Mouse (Mus musculus) thymus, postnatal 0 days (tissue): ENCODE results near the gene Sgms1. TPM values are rescaled to one million over a fixed set of nuclear protein-coding genes. Genes with fewer than 3 reads are reported as not detected.
A peak's percentile ranks its signal among the peaks of the same experiment; 100 is the strongest.
"Not testable (repeated sequence)": the region's sequence is repeated elsewhere in the genome, so short reads cannot be mapped to it uniquely, and the experiment has no call there.

Source experiments
- DNase-seq: peaks from one replicate; pipeline ENCODE4 v3.0.0-alpha.2; 2015; ENCODE audit warnings: low spot score
- polyA plus RNA-seq: library from polyadenylated mRNA; unstranded; fragments of >200 nt; fragmentation: Nextera tagmentation; extraction: Ambion mirVana; gene quantifications from 2 replicates; pipeline ENCODE4 v1.2.1, GENCODE M21; 2015

Sgms1 gene
- polyA plus RNA-seq, 1 experiment from 2014 or later = 5.3 TPM

DNA sequence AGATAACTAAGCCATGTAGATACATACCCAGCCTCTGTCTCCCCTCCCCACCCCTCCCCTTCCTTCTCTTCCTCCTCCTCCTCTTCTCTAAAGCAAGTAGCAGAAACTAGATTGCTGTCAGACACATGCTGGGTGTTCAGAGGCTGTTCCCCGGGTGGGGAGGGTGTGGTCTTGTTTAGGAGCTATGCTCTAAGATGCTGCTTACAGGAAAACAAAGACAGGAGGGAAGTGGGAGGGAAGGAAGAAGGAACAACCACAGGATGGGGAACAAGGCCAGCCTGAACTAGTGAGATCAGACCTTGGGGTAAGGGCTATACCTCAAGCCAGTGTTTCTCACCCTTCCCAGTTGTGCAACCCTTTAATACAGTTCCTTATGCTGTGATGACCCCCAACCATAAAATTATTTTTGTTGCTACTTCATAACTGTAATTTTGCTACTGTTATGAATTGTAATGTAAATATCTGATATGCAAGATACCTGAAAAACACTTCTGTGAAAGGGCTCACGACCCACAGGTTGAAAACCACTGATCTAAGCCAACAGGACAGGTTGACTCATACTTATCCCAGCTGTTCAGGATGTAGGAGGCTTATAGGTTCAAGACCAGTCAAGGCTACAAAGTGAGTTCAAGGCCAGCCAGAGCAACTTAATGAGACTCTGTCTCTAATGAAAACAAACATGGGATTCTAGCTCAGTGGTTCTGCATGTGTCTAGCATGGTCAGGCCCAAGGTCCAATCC lies 61.3 kb downstream of the Sgms1 start:
- no peak for DNase-seq

GRCm38 (mm10) chr19:32326621-32327021 lies 62.9 kb downstream of the Sgms1 start:
- no peak for DNase-seq

DNA sequence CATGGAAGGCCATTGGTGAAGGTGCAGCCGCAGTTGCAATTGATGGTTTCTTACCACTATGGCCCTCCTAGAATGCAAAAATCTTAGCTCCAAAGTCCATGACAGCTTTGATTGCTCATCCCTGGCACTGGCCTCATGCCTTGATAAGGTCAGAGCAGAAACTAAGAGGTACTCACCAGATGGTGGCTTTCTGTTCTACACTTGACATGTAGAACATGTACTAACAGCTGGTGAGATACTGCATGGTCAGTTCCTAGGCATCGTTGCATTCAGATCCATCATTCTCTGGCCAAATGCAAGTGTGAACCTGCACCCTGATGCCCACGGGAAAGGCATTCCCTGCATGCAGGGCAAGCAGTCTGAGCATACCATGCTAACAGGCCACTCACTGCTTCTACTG lies 63.4 kb downstream of the Sgms1 start:
- DNase-seq = no peak

GRCm38 (mm10) chr19:32325100-32325768 lies 64.3 kb downstream of the Sgms1 start:
- no peak for DNase-seq

- DNase-seq = no peak
Measured at GRCm38 (mm10) chr19:32324550-32324949, 65.0 kb downstream of the Sgms1 start.

DNA sequence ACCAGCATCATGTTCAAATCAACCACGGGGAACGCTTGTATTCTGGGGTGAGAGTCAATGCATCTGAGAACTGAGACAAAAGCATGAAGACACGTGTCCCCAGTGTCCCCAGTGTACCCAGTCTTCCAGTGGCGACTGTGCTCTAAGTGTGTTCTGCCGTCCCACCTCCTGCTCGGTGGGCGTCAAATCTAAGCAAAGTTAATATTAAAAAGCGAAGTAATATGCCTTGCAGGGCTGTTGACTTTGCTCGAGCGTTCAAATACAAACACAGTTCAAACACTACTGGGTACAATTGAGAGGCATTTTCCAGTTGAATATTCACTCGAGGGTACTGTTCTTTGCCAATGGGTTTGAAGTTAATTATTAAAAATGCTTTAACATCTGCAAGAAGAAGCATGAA lies 66.4 kb downstream of the Sgms1 start:
- no peak for DNase-seq

DNA sequence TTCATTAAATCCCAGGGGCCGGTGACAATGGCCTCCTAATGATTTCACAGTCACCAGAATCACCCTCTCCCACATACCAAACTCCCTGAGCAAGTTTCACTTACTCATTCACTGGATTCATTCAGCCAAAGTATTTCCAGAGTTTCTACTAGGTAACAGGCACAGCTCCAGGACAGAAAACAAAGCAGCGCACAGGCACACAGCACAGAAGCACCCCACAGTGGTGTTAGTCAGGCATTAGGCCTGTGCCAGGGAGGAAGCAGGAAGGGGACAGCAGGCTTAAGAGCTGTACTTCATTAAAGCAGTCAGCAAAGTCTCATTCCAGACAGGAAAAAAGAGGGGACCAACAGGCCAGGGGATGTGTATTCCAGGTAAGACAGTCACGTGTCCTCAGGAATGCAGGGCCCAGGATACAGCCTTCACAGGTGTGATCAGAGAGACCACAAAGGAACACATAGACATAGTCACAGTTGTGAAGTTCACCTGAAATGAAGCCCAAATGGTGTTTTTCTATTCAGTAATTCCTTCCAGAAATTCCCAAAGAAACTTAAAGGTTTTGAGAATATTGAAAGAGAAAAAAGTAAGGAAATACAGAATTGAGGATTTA lies 67.0 kb downstream of the Sgms1 start:
- no peak for DNase-seq

- peak; percentile 81 for DNase-seq
Measured at GRCm38 (mm10) chr19:32320366-32320666, 69.2 kb downstream of the Sgms1 start.

- DNase-seq = no peak
Measured at GRCm38 (mm10) chr19:32319531-32320365, 69.8 kb downstream of the Sgms1 start.

- DNase-seq = no peak
Measured at GRCm38 (mm10) chr19:32319057-32319456, 70.5 kb downstream of the Sgms1 start.

DNA sequence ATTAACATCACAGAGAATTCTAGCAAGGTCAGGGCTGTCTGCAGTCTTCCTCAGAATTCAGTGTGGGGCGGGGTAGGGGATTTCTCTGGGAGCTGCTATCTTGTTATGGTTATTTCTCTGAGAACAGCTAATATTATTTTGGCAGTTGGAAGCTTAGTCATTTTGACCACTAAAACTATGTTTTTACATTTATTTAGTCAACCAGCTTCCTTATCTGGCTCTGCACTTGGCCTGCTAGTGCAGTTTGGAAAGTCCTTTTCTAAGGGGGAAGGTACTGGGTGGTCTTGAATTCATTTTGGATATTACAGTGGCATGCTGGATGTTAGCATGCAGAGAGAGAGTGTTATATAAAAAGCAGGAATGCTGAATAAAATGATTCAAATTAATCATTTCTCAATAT lies 72.2 kb downstream of the Sgms1 start:
- DNase-seq = not testable (repeated sequence)

- DNase-seq = no peak
Measured at GRCm38 (mm10) chr19:32313304-32313703, 76.2 kb downstream of the Sgms1 start.

DNA sequence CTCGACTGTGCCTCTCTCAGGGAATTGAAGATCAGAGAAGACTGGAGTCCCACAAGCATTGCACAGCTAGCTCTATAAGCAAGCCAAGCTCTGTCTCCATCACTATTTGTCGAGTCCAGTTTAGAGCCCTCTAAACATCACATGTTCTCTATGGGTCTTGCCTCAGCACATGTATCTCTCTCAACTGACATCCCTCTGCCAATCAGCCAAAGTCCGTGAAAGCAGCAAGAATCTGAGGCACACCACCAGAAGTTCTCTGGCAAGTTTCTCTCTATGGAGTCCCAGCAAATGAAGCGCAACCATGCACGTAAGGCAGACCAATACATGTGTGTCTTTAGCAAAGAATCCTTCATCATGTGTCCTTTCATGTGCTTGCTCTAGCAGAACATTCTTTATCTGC lies 77.8 kb downstream of the Sgms1 start:
- no peak for DNase-seq

GRCm38 (mm10) chr19:32311063-32311462 lies 78.5 kb downstream of the Sgms1 start:
- DNase-seq = no peak

- no peak for DNase-seq
Measured at GRCm38 (mm10) chr19:32310483-32310882, 79.0 kb downstream of the Sgms1 start.

DNA sequence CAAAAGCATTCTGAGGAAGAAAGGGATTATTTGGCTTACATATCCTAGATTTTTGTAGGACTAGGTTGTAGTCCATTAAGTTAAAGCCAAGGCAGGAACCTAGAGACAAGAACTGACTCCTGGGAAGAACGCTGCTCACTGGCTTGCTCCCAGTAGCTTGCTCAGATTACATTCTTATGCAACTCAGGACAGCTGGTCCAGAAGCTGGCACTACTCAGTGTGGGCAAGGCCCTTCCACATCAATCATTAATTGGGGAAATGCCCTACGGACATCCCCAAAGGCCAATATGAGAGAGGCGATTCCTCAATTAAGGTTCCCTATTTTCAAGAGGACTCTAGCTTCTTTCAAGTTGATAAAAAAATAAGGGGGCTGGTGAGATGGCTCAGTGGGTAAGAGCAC lies 80.2 kb downstream of the Sgms1 start:
- DNase-seq = no peak

- no peak for DNase-seq
Measured at GRCm38 (mm10) chr19:32308311-32308710, 81.2 kb downstream of the Sgms1 start.

DNA sequence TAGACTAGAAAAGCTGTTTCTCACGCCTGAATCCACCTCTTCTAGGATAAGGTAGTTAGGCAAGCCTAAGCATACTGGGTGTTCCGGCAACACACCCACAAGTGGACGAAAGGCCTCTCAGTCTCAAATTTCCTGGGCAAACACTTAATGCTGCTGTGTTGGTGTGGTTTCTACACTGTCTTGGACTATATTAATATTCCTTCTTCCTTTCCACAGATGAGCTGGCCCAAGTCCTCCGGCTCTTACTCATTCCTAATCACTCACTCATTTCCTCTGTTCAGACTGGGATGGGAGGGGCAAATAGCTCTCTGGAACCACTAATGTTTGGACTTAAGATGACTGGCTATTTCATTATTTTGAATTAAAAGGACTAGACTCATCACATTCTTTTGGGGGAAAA lies 84.6 kb downstream of the Sgms1 start:
- no peak for DNase-seq

GRCm38 (mm10) chr19:32304008-32304873 lies 85.3 kb downstream of the Sgms1 start:
- DNase-seq = no peak

DNA sequence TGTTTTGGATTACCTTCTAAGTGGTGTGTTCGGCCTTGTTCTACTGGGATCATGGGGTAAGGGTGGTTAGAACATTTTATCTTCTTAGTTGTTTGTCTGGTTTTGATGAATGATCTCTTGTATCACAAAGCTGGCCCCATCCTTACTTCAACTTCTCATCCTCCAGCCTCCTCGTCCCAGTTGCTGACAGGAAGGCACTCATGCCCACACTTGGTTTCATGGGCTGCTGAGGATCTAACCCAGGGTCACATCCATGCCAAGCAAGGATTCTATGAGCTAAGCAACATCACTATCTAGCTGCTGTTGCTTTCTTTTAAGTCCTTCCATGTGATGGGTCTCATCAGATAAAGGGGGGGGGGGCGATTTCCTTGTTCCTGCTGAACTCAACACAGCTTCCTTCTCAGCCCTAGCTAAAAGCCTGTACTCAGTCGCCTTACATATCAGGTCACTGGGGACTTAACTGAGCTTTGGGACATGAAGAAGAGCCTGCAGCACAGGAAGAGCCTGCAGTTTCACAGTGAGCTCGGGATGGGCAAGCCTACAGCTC lies 86.6 kb downstream of the Sgms1 start:
- no peak for DNase-seq

DNA sequence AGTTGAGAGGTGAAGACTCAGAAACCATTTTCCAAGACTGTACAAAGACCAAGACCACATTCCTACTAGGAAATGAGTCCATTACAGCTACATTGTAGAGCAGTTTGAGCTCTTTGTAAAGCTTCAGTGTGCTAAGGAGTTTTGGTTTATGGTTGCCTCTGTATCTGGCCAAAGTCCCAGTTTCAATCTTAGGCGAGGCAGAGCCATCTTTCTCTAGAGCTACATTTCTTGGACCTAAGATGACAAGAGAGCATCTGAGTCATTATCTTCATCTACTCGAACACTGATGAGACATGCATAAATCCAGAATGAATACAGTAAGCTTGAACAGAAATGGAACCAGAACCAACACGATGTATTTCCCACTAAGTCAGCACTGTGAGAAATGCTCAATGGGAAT lies 87.9 kb downstream of the Sgms1 start:
- DNase-seq = no peak
